Mouse (Mus musculus): ENCODE results near the gene App. TPM values are rescaled to one million over a fixed set of nuclear protein-coding genes. Genes with fewer than 3 reads are reported as not detected.

Gene App
- polyA plus RNA-seq, 1 experiment from 2014 or later, result 470 TPM

- 71% methylated on average over 5 of the region's 5 CpGs for WGBS
- Histone ChIP-seq H3K4me3 (ENCODE audit: low read depth, low read length) (no peak overlapping the region), H3K27me3 (ENCODE audit: control insufficient read depth, insufficient read depth, low read depth, low read length) (no peaks in the 10 kb centered on the region), H3K9ac (ENCODE audit: low read depth, low read length) (no peak overlapping the region), H3K4me2 (ENCODE audit: low read length) (no peak overlapping the region), H3K4me1 (ENCODE audit: control insufficient read depth, insufficient read depth, low read length) (peaks cover 4% of the 10 kb centered on the region), H3K9me3 (replicated peaks; ENCODE audit: control insufficient read depth, low read length, poor library complexity, severe bottlenecking) (no peaks in the 10 kb centered on the region), H3K27ac (ENCODE audit: low read length) (no peak overlapping the region), H3K36me3 (ENCODE audit: control insufficient read depth, insufficient read depth, low read length) (peaks cover 2% of the 10 kb centered on the region; the same call in 1 of the 2 replicates)
- no peak for ATAC-seq
Measured at GRCm38 (mm10) chr16:85121983-85122382, 51.6 kb downstream of the App start.

GRCm38 (mm10) chr16:85118916-85119315, 54.6 kb downstream of the App start:
- no peak for ATAC-seq

GRCm38 (mm10) chr16:85117541-85117940, 56.0 kb downstream of the App start:
- Histone ChIP-seq H3K9me3 (replicated peaks; ENCODE audit: control insufficient read depth, low read length, poor library complexity, severe bottlenecking) (no peaks in the 10 kb centered on the region), H3K4me2 (ENCODE audit: low read length) (no peak overlapping the region), H3K27me3 (ENCODE audit: control insufficient read depth, insufficient read depth, low read depth, low read length) (no peaks in the 10 kb centered on the region), H3K4me1 (ENCODE audit: control insufficient read depth, insufficient read depth, low read length) (peaks cover 4% of the 10 kb centered on the region), H3K4me3 (ENCODE audit: low read depth, low read length) (no peak overlapping the region), H3K36me3 (ENCODE audit: control insufficient read depth, insufficient read depth, low read length) (peaks cover 2% of the 10 kb centered on the region; the same call in 1 of the 2 replicates), H3K27ac (ENCODE audit: low read length) (no peak overlapping the region), H3K9ac (ENCODE audit: low read depth, low read length) (no peak overlapping the region)
- 4% methylated on average over 1 of the region's 1 CpGs for WGBS
- ATAC-seq, result no peak

More at GRCm38 (mm10) chr16:85118916-85119315, 54.6 kb downstream of the App start:
- Histone ChIP-seq H3K4me2 (ENCODE audit: low read length) (no peak overlapping the region), H3K36me3 (ENCODE audit: control insufficient read depth, insufficient read depth, low read length) (peaks cover 2% of the 10 kb centered on the region; the same call in 1 of the 2 replicates), H3K9me3 (replicated peaks; ENCODE audit: control insufficient read depth, low read length, poor library complexity, severe bottlenecking) (no peaks in the 10 kb centered on the region), H3K4me3 (ENCODE audit: low read depth, low read length) (no peak overlapping the region), H3K4me1 (ENCODE audit: control insufficient read depth, insufficient read depth, low read length) (peaks cover 4% of the 10 kb centered on the region), H3K9ac (ENCODE audit: low read depth, low read length) (no peak overlapping the region), H3K27ac (ENCODE audit: low read length) (no peak overlapping the region), H3K27me3 (ENCODE audit: control insufficient read depth, insufficient read depth, low read depth, low read length) (no peaks in the 10 kb centered on the region)
- 94% methylated on average over 6 of the region's 6 CpGs for WGBS

GRCm38 (mm10) chr16:85115837-85116236, 57.7 kb downstream of the App start:
- H3K9ac ChIP-seq (ENCODE audit: low read depth, low read length), result no peak overlapping the region
- H3K9me3 ChIP-seq (replicated peaks; ENCODE audit: control insufficient read depth, low read length, poor library complexity, severe bottlenecking), result no peaks in the 10 kb centered on the region
- no peaks in the 10 kb centered on the region for H3K27me3 ChIP-seq (ENCODE audit: control insufficient read depth, insufficient read depth, low read depth, low read length)
- H3K27ac ChIP-seq (ENCODE audit: low read length), result no peak overlapping the region
- H3K36me3 ChIP-seq (ENCODE audit: control insufficient read depth, insufficient read depth, low read length), result peaks cover 2% of the 10 kb centered on the region; the same call in 1 of the 2 replicates
- H3K4me3 ChIP-seq (ENCODE audit: low read depth, low read length), result no peak overlapping the region
- ATAC-seq, result no peak
- WGBS, result 94% methylated on average over 5 of the region's 5 CpGs
- no peak overlapping the region for H3K4me2 ChIP-seq (ENCODE audit: low read length)
- peaks cover 4% of the 10 kb centered on the region for H3K4me1 ChIP-seq (ENCODE audit: control insufficient read depth, insufficient read depth, low read length)

- WGBS, result 100% methylated on average over 1 of the region's 1 CpGs
- Histone ChIP-seq H3K27me3 (ENCODE audit: control insufficient read depth, insufficient read depth, low read depth, low read length) (no peaks in the 10 kb centered on the region), H3K9ac (ENCODE audit: low read depth, low read length) (no peak overlapping the region), H3K27ac (ENCODE audit: low read length) (no peak overlapping the region), H3K36me3 (ENCODE audit: control insufficient read depth, insufficient read depth, low read length) (peaks cover 2% of the 10 kb centered on the region; the same call in 1 of the 2 replicates), H3K9me3 (replicated peaks; ENCODE audit: control insufficient read depth, low read length, poor library complexity, severe bottlenecking) (no peaks in the 10 kb centered on the region), H3K4me3 (ENCODE audit: low read depth, low read length) (no peak overlapping the region), H3K4me1 (ENCODE audit: control insufficient read depth, insufficient read depth, low read length) (peaks cover 13% of the 10 kb centered on the region), H3K4me2 (ENCODE audit: low read length) (no peak overlapping the region)
- ATAC-seq, result no peak
Measured at GRCm38 (mm10) chr16:85114742-85115141, 58.8 kb downstream of the App start.

- ATAC-seq, result no peak
- Histone ChIP-seq H3K36me3 (ENCODE audit: control insufficient read depth, insufficient read depth, low read length) (no peaks in the 10 kb centered on the region; the same call in 1 of the 2 replicates), H3K4me1 (ENCODE audit: control insufficient read depth, insufficient read depth, low read length) (peaks cover 13% of the 10 kb centered on the region), H3K4me3 (ENCODE audit: low read depth, low read length) (no peak overlapping the region), H3K27me3 (ENCODE audit: control insufficient read depth, insufficient read depth, low read depth, low read length) (no peaks in the 10 kb centered on the region), H3K27ac (ENCODE audit: low read length) (no peak overlapping the region), H3K9me3 (replicated peaks; ENCODE audit: control insufficient read depth, low read length, poor library complexity, severe bottlenecking) (no peaks in the 10 kb centered on the region), H3K4me2 (ENCODE audit: low read length) (no peak overlapping the region), H3K9ac (ENCODE audit: low read depth, low read length) (no peak overlapping the region)
- WGBS, result 88% methylated on average over 2 of the region's 2 CpGs
Measured at GRCm38 (mm10) chr16:85113941-85114340, 59.6 kb downstream of the App start.

GRCm38 (mm10) chr16:85112254-85112653, 61.3 kb downstream of the App start:
- H3K4me1 ChIP-seq (ENCODE audit: control insufficient read depth, insufficient read depth, low read length), result peaks cover 13% of the 10 kb centered on the region
- no peaks in the 10 kb centered on the region for H3K36me3 ChIP-seq (ENCODE audit: control insufficient read depth, insufficient read depth, low read length)
- no peak overlapping the region for H3K4me3 ChIP-seq (ENCODE audit: low read depth, low read length)
- no peaks in the 10 kb centered on the region for H3K9me3 ChIP-seq (replicated peaks; ENCODE audit: control insufficient read depth, low read length, poor library complexity, severe bottlenecking)
- H3K27ac ChIP-seq (ENCODE audit: low read length), result no peak overlapping the region
- H3K9ac ChIP-seq (ENCODE audit: low read depth, low read length), result no peak overlapping the region
- WGBS, result 75% methylated on average over 2 of the region's 2 CpGs
- H3K27me3 ChIP-seq (ENCODE audit: control insufficient read depth, insufficient read depth, low read depth, low read length), result no peaks in the 10 kb centered on the region
- H3K4me2 ChIP-seq (ENCODE audit: low read length), result no peak overlapping the region
- ATAC-seq, result no peak

GRCm38 (mm10) chr16:85110428-85110827, 63.1 kb downstream of the App start:
- Histone ChIP-seq H3K36me3 (ENCODE audit: control insufficient read depth, insufficient read depth, low read length) (no peaks in the 10 kb centered on the region), H3K9me3 (replicated peaks; ENCODE audit: control insufficient read depth, low read length, poor library complexity, severe bottlenecking) (no peaks in the 10 kb centered on the region), H3K4me1 (ENCODE audit: control insufficient read depth, insufficient read depth, low read length) (peaks cover 26% of the 10 kb centered on the region), H3K27me3 (ENCODE audit: control insufficient read depth, insufficient read depth, low read depth, low read length) (no peaks in the 10 kb centered on the region), H3K27ac (ENCODE audit: low read length) (peak overlapping the region; percentile 53), H3K4me3 (ENCODE audit: low read depth, low read length) (no peak overlapping the region; the same call in 1 of the 2 replicates), H3K4me2 (ENCODE audit: low read length) (peak overlapping the region; percentile 25; the same call in 1 of the 2 replicates), H3K9ac (ENCODE audit: low read depth, low read length) (no peak overlapping the region)
- ATAC-seq, result peak; percentile 71
- 41% methylated on average over 13 of the region's 13 CpGs for WGBS

- 90% methylated on average over 7 of the region's 7 CpGs for WGBS
- ATAC-seq, result no peak
- no peak overlapping the region for H3K4me2 ChIP-seq (ENCODE audit: low read length)
- no peaks in the 10 kb centered on the region for H3K27me3 ChIP-seq (ENCODE audit: control insufficient read depth, insufficient read depth, low read depth, low read length)
- no peak overlapping the region for H3K27ac ChIP-seq (ENCODE audit: low read length)
- no peak overlapping the region for H3K4me3 ChIP-seq (ENCODE audit: low read depth, low read length)
- no peaks in the 10 kb centered on the region for H3K9me3 ChIP-seq (replicated peaks; ENCODE audit: control insufficient read depth, low read length, poor library complexity, severe bottlenecking)
- H3K4me1 ChIP-seq (ENCODE audit: control insufficient read depth, insufficient read depth, low read length), result peaks cover 26% of the 10 kb centered on the region
- no peaks in the 10 kb centered on the region for H3K36me3 ChIP-seq (ENCODE audit: control insufficient read depth, insufficient read depth, low read length)
- no peak overlapping the region for H3K9ac ChIP-seq (ENCODE audit: low read depth, low read length)
Measured at GRCm38 (mm10) chr16:85108486-85108885, 65.1 kb downstream of the App start.
